Mouse (Mus musculus) heart, adult 8-10 months (tissue): Measurements from ENCODE around the gene Gm9945. TPM values are rescaled to one million over a fixed set of nuclear protein-coding genes. Genes with fewer than 3 reads are reported as not detected.

ENCODE experiments used
- DNase-seq: peaks from one replicate; pipeline ENCODE4 v3.0.0; 2022; ENCODE audit warnings: low spot score
- total RNA-seq, 4 experiments: library from RNA; stranded (reverse); gene quantifications; 2 replicates each; pipeline ENCODE4 v1.2.4; 2022

Gene Gm9945
- total RNA-seq, 4 experiments from 2014 or later = not detected

- DNase-seq = no peak
These were observed 13.4 kb downstream of the Gm9945 start for GRCm38 (mm10) chr11:53493243-53493955.

- no peak for DNase-seq
These were observed 15.5 kb downstream of the Gm9945 start for GRCm38 (mm10) chr11:53495417-53495816.

GRCm38 (mm10) chr11:53496946-53497345 is 17.0 kb downstream of the Gm9945 start:
- no peak for DNase-seq

- no peak for DNase-seq
These were observed 20.6 kb downstream of the Gm9945 start for GRCm38 (mm10) chr11:53500569-53500968.

GRCm38 (mm10) chr11:53502039-53502765 is 22.2 kb downstream of the Gm9945 start:
- no peak for DNase-seq

GRCm38 (mm10) chr11:53503738-53504137 is 23.8 kb downstream of the Gm9945 start:
- no peak for DNase-seq

- no peak for DNase-seq
These were observed 24.4 kb downstream of the Gm9945 start for GRCm38 (mm10) chr11:53504376-53504775.

GRCm38 (mm10) chr11:53505026-53505663 is 25.2 kb downstream of the Gm9945 start:
- DNase-seq = no peak

GRCm38 (mm10) chr11:53507098-53507805 is 27.3 kb downstream of the Gm9945 start:
- no peak for DNase-seq

GRCm38 (mm10) chr11:53508152-53508551 is 28.2 kb downstream of the Gm9945 start:
- DNase-seq = peak; percentile 87

- no peak for DNase-seq
These were observed 28.6 kb downstream of the Gm9945 start for GRCm38 (mm10) chr11:53508591-53508990.

GRCm38 (mm10) chr11:53510351-53510750 is 30.4 kb downstream of the Gm9945 start:
- no peak for DNase-seq

GRCm38 (mm10) chr11:53516775-53517627 is 37.0 kb downstream of the Gm9945 start:
- DNase-seq = no peak

GRCm38 (mm10) chr11:53518759-53519158 is 38.8 kb downstream of the Gm9945 start:
- DNase-seq = no peak

GRCm38 (mm10) chr11:53519207-53520121 is 39.5 kb downstream of the Gm9945 start, which contains the start of gene Sept8:
Gene Sept8, plus strand, starts transcription at chr11:53519257.
- DNase-seq = no peak

GRCm38 (mm10) chr11:53520122-53520978 is 40.4 kb downstream of the Gm9945 start:
- peak; percentile 83 for DNase-seq

- DNase-seq = no peak
These were observed 41.3 kb downstream of the Gm9945 start for GRCm38 (mm10) chr11:53521120-53521820.

GRCm38 (mm10) chr11:53521821-53522131 is 41.8 kb downstream of the Gm9945 start:
- DNase-seq = peak; percentile 65
